Mouse (Mus musculus) kidney, embryonic 16.5 days (tissue): ENCODE data around the gene Nxph3. TPM values are rescaled to one million over a fixed set of nuclear protein-coding genes. Genes with fewer than 3 reads are reported as not detected.
A peak's percentile ranks its signal among the peaks of the same experiment; 100 is the strongest.

Experiments used
- ATAC-seq: fragments of 200-750 bp; cut with Nextera tagmentation; 2 replicates; pipeline ENCODE4 v1.8.0; 2017; ENCODE audit warnings: moderate TSS enrichment; ENCODE audit not compliant: low FRiP score, low TSS enrichment
- H3K27ac ChIP-seq: fragments of 300-500 bp; sonication (generic); 2 replicates; pipeline ENCODE4 v1.5.1; 2014; ENCODE audit warnings: low read length
- H3K27me3 ChIP-seq: fragments of 300-500 bp; sonication (generic); 2 replicates; pipeline ENCODE4 v1.6.1; 2014; ENCODE audit warnings: low read length, control low read depth, mixed read lengths; ENCODE audit not compliant: insufficient read depth
- H3K36me3 ChIP-seq: fragments of 300-500 bp; sonication (generic); 2 replicates; pipeline ENCODE4 v1.6.1; 2014; ENCODE audit warnings: low read length, control low read depth, mixed read lengths; ENCODE audit not compliant: insufficient read depth
- H3K4me1 ChIP-seq: fragments of 300-500 bp; sonication (generic); 2 replicates; pipeline ENCODE4 v1.6.1; 2014; ENCODE audit warnings: low read length, control low read depth, mixed read lengths; ENCODE audit not compliant: insufficient read depth
- H3K4me2 ChIP-seq: fragments of 300-500 bp; sonication (generic); replicated peaks from 2 replicates; pipeline ENCODE4 v1.6.1; 2014; ENCODE audit warnings: low read depth, low read length
- H3K4me3 ChIP-seq: fragments of 300-500 bp; sonication (generic); 2 replicates; pipeline ENCODE4 v1.5.1; 2014; ENCODE audit warnings: mild to moderate bottlenecking, low read length
- H3K9ac ChIP-seq: fragments of 300-500 bp; sonication (generic); replicated peaks from 2 replicates; pipeline ENCODE4 v1.6.1; 2014; ENCODE audit warnings: low read length
- H3K9me3 ChIP-seq: fragments of 300-500 bp; sonication (generic); 2 replicates; pipeline ENCODE4 v1.6.1; 2016; ENCODE audit warnings: low read length, control low read depth
- WGBS: fragments of 180-500 bp; shearing (Covaris S2); extraction: QIAGEN DNeasy Blood & Tissue Kit; methylation state at CpG from one replicate; pipeline ENCODE4 v1.1.7; 2014; 5-methylcytosine and 5-hydroxymethylcytosine counted together
- polyA plus RNA-seq: library from polyadenylated mRNA; unstranded; fragments of >200 nt; fragmentation: Nextera tagmentation; extraction: Ambion mirVana; gene quantifications from 2 replicates; pipeline ENCODE4 v1.2.1, GENCODE M21; 2015

The Nxph3 gene
- polyA plus RNA-seq, 1 experiment from 2014 or later, result 0.36 TPM

GRCm38 (mm10) chr11:95544546-95545327 is 30.4 kb upstream of the Nxph3 start:
- no peaks in the 10 kb centered on the region for H3K36me3 ChIP-seq
- H3K27me3 ChIP-seq, result no peaks in the 10 kb centered on the region
- no peaks in the 10 kb centered on the region for H3K9me3 ChIP-seq
- no peak overlapping the region for H3K27ac ChIP-seq
- WGBS, result 81% methylated on average over 8 of the region's 8 CpGs
- H3K4me1 ChIP-seq, result peaks cover 23% of the 10 kb centered on the region
- H3K4me3 ChIP-seq, result no peak overlapping the region
- ATAC-seq, result no peak
- no peak overlapping the region for H3K4me2 ChIP-seq
- no peak overlapping the region for H3K9ac ChIP-seq

DNA sequence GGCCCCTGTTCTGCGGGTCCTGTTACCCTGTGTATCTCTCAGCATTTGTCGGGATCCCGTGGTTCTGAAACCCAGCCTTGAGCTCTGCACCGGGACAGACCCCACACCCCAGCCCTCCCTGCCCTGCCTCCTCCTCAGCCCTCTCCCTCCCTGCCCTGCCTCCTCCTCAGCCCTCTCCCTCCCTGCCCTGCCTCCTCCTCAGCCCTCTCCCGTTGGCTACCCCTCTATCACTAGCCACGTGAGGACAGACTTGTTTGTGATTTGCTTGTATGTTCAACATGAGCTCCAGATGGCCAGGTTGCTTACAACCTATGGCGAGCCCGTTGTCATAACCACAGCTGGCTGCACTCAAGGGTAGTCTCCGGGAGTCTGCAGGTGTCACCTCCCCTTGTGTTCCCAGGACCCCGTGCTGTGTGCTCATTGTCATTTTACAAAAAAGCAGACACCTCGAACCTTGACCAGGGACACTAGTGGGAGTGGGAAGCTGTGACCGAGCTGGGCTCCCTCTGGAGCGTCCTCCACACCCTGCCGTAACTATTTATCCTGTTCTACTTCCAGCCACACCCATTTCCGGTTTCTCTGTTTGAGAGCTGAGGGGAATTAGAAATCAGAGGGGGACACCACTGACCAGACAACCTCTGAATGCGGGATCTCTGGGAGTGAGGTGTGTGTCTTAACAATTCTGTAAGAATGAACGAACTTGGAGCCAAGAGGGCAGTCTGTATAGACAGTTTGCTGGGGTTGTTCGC is 26.4 kb upstream of the Nxph3 start:
- H3K9me3 ChIP-seq, result no peaks in the 10 kb centered on the region
- H3K4me1 ChIP-seq, result peaks cover 23% of the 10 kb centered on the region
- H3K36me3 ChIP-seq, result no peaks in the 10 kb centered on the region
- H3K27ac ChIP-seq, result no peak overlapping the region
- WGBS, result 14% methylated on average over 18 of the region's 18 CpGs
- peak overlapping the region; percentile 4; the same call in 1 of the 2 replicates for H3K4me3 ChIP-seq
- no peaks in the 10 kb centered on the region for H3K27me3 ChIP-seq
- peak overlapping the region; percentile 42 for H3K4me2 ChIP-seq
- H3K9ac ChIP-seq, result peak overlapping the region; percentile 35; the same call in 1 of the 2 replicates
- ATAC-seq, result peak; percentile 46; the same call in 1 of the 2 replicates

- Histone ChIP-seq H3K9me3 (no peaks in the 10 kb centered on the region), H3K4me1 (peaks cover 20% of the 10 kb centered on the region), H3K36me3 (no peaks in the 10 kb centered on the region), H3K4me3 (no peak overlapping the region), H3K4me2 (no peak overlapping the region), H3K9ac (no peak overlapping the region), H3K27ac (no peak overlapping the region), H3K27me3 (no peaks in the 10 kb centered on the region)
- 77% methylated on average over 15 of the region's 15 CpGs for WGBS
- no peak for ATAC-seq
These were observed 24.2 kb upstream of the Nxph3 start for GRCm38 (mm10) chr11:95538378-95539104.

- Histone ChIP-seq H3K4me2 (peak overlapping the region; percentile 39), H3K36me3 (no peaks in the 10 kb centered on the region), H3K9me3 (no peaks in the 10 kb centered on the region), H3K4me3 (no peak overlapping the region), H3K9ac (no peak overlapping the region), H3K27me3 (no peaks in the 10 kb centered on the region), H3K27ac (no peak overlapping the region), H3K4me1 (peaks cover 4% of the 10 kb centered on the region; the same call in 1 of the 2 replicates)
- ATAC-seq, result peak; percentile 93
- 23% methylated on average over 24 of the region's 24 CpGs for WGBS
These were observed 19.3 kb upstream of the Nxph3 start for GRCm38 (mm10) chr11:95533484-95534160.

- no peak overlapping the region for H3K9ac ChIP-seq
These were observed 18.1 kb upstream of the Nxph3 start for GRCm38 (mm10) chr11:95532353-95533072.

DNA sequence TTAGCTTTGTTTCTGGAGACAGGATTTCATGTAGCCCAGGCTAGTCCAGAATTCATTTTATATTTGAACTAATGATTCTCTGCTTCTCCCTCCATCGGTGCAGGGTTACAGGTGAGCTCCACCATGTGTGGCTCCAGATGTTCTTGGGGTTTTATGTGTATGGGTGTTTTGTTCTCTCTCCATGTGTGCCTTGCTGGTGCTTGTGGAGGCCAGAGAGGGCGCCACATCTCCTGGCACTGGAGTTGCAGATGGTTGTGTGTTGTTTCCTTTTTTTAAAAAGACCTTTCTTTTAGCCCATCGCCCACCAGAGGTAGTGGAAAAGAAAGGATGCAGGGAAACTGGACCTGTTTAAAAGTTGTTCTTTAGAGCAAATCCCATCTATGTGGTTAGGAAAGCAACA is 13.9 kb upstream of the Nxph3 start:
- Histone ChIP-seq H3K36me3 (no peaks in the 10 kb centered on the region), H3K4me3 (no peak overlapping the region), H3K4me2 (no peak overlapping the region), H3K9me3 (no peaks in the 10 kb centered on the region), H3K27ac (no peak overlapping the region), H3K27me3 (no peaks in the 10 kb centered on the region), H3K9ac (no peak overlapping the region), H3K4me1 (no peaks in the 10 kb centered on the region)
- no peak for ATAC-seq
- 86% methylated on average over 3 of the region's 3 CpGs for WGBS

More at GRCm38 (mm10) chr11:95532353-95533072, 18.1 kb upstream of the Nxph3 start:
- Histone ChIP-seq H3K9me3 (no peaks in the 10 kb centered on the region), H3K4me1 (peaks cover 4% of the 10 kb centered on the region; the same call in 1 of the 2 replicates), H3K27me3 (no peaks in the 10 kb centered on the region), H3K27ac (no peak overlapping the region), H3K4me3 (no peak overlapping the region), H3K4me2 (no peak overlapping the region), H3K36me3 (no peaks in the 10 kb centered on the region)
- WGBS, result 75% methylated on average over 13 of the region's 13 CpGs
- no peak for ATAC-seq

DNA sequence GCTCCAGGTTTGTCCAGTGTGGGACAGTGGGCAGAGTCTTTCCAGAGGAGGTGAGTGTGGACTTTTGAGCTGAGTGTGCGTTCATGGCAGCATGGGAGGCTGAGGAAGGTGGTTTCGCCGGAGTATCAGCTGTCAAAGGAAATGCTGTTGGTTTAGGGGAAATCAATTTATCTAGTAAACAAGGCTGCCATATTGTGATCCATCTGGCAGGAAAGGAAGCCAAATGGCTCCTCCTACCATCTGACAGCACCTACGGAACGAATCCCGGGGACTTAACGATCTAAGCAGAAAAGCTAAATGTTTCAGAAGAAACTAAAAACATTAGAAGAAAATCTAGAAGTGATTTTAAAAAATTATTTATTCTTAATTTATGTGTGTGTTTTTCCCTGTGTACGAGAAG is 12.9 kb upstream of the Nxph3 start:
- Histone ChIP-seq H3K27me3 (no peaks in the 10 kb centered on the region), H3K36me3 (no peaks in the 10 kb centered on the region), H3K4me1 (no peaks in the 10 kb centered on the region), H3K27ac (no peak overlapping the region), H3K4me2 (no peak overlapping the region), H3K4me3 (no peak overlapping the region), H3K9me3 (no peaks in the 10 kb centered on the region), H3K9ac (no peak overlapping the region)
- ATAC-seq, result no peak
- 86% methylated on average over 8 of the region's 8 CpGs for WGBS

- peak; percentile 59; the same call in 1 of the 2 replicates for ATAC-seq
- peak overlapping the region; percentile 48; the same call in 1 of the 2 replicates for H3K9ac ChIP-seq
- WGBS, result under 1% methylated on average over 13 of the region's 13 CpGs
These were observed 7.2 kb upstream of the Nxph3 start for GRCm38 (mm10) chr11:95521563-95521962.

More at GRCm38 (mm10) chr11:95521563-95521962, 7.2 kb upstream of the Nxph3 start:
- H3K4me1 ChIP-seq, result peaks cover 6% of the 10 kb centered on the region
- H3K9me3 ChIP-seq, result no peaks in the 10 kb centered on the region
- H3K4me3 ChIP-seq, result peak overlapping the region; percentile 32
- no peaks in the 10 kb centered on the region; the same call in 1 of the 2 replicates for H3K27me3 ChIP-seq
- no peak overlapping the region for H3K27ac ChIP-seq
- peak overlapping the region; percentile 53 for H3K4me2 ChIP-seq
- no peaks in the 10 kb centered on the region for H3K36me3 ChIP-seq
